Mouse (Mus musculus) heart, embryonic 16.5 days (tissue): ENCODE results near the gene Ifnb1. TPM values are rescaled to one million over a fixed set of nuclear protein-coding genes. Genes with fewer than 3 reads are reported as not detected.
A peak's percentile ranks its signal among the peaks of the same experiment; 100 is the strongest.

Experiments used
- ATAC-seq: fragments of 200-750 bp; cut with Nextera tagmentation; replicated peaks from 2 replicates; pipeline ENCODE4 v1.8.0; 2017; ENCODE audit warnings: moderate number of reproducible peaks; ENCODE audit not compliant: insufficient read depth, low FRiP score; ENCODE audit errors: extremely low read depth
- H3K27ac ChIP-seq: fragments of 300-500 bp; sonication (generic); 2 replicates; pipeline ENCODE4 v1.5.1; 2014; ENCODE audit warnings: mild to moderate bottlenecking, low read length, control low read depth, moderate library complexity
- H3K27me3 ChIP-seq: fragments of 300-500 bp; sonication (generic); 2 replicates; pipeline ENCODE4 v1.6.1; 2014; ENCODE audit warnings: low read length, mixed read lengths; ENCODE audit not compliant: control insufficient read depth, insufficient read depth
- H3K36me3 ChIP-seq: fragments of 300-500 bp; sonication (generic); 2 replicates; pipeline ENCODE4 v1.6.1; 2014; ENCODE audit not compliant: control insufficient read depth, insufficient read depth
- H3K4me1 ChIP-seq: fragments of 300-500 bp; sonication (generic); 2 replicates; pipeline ENCODE4 v1.6.1; 2014; ENCODE audit warnings: low read length, mixed read lengths; ENCODE audit not compliant: control insufficient read depth, insufficient read depth
- H3K4me2 ChIP-seq: fragments of 300-500 bp; sonication (generic); 2 replicates; pipeline ENCODE4 v1.6.1; 2014; ENCODE audit warnings: low read depth, mild to moderate bottlenecking, control low read depth, low read length
- H3K4me3 ChIP-seq: fragments of 300-500 bp; sonication (generic); 2 replicates; pipeline ENCODE4 v1.5.1; 2014; ENCODE audit warnings: mild to moderate bottlenecking, control low read depth, low read length
- H3K9ac ChIP-seq: fragments of 300-500 bp; sonication (generic); 2 replicates; pipeline ENCODE4 v1.6.1; 2014; ENCODE audit warnings: low read length, control low read depth
- H3K9me3 ChIP-seq: fragments of 300-500 bp; sonication (generic); replicated peaks from 2 replicates; pipeline ENCODE4 v1.6.1; 2016; ENCODE audit warnings: low read length; ENCODE audit not compliant: control insufficient read depth
- WGBS: fragments of 180-500 bp; shearing (Covaris S2); extraction: QIAGEN DNeasy Blood & Tissue Kit; methylation state at CpG from one replicate; pipeline ENCODE4 v1.1.7; 2014; 5-methylcytosine and 5-hydroxymethylcytosine counted together
- polyA plus RNA-seq: library from polyadenylated mRNA; unstranded; fragments of >200 nt; fragmentation: Nextera tagmentation; extraction: Ambion mirVana; gene quantifications from 2 replicates; pipeline ENCODE4 v1.2.1, GENCODE M21; 2015

Gene Ifnb1
- polyA plus RNA-seq, 1 experiment from 2014 or later: not detected

DNA sequence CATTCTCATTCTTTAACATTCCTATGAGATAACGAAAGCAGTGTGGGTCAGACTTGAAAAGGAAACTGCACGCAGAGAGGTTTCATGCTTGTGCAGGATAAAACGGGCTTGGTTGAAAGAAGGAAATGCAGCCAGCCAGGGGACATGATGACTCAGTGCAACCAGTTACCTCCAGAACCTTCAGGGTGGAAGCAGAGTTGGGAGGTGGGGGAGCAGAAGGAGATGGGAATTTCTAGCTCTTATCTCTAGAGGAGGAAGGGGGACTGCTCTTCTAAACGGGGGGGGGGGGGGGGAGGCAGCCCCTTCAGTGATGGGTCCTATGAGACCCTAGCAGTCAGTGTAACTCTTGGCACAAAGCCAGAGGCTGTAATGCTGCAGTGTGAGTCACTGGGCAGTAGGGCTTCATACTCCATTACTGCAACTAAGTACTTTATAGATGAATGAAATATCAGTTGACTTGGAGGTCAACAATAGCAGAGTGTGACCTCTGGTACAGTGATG is 6.8 kb downstream of the Ifnb1 start:
- peak overlapping the region; percentile 73 for H3K27ac ChIP-seq
- peaks cover 6% of the 10 kb centered on the region for H3K4me1 ChIP-seq
- no peaks in the 10 kb centered on the region for H3K27me3 ChIP-seq
- no peaks in the 10 kb centered on the region for H3K9me3 ChIP-seq
- peak overlapping the region; percentile 19; the same call in 1 of the 2 replicates for H3K4me3 ChIP-seq
- ATAC-seq: peak; percentile 82
- WGBS: under 1% methylated on average over 3 of the region's 4 CpGs
- no peak overlapping the region for H3K9ac ChIP-seq
- peak overlapping the region; percentile 58 for H3K4me2 ChIP-seq
- no peaks in the 10 kb centered on the region for H3K36me3 ChIP-seq

DNA sequence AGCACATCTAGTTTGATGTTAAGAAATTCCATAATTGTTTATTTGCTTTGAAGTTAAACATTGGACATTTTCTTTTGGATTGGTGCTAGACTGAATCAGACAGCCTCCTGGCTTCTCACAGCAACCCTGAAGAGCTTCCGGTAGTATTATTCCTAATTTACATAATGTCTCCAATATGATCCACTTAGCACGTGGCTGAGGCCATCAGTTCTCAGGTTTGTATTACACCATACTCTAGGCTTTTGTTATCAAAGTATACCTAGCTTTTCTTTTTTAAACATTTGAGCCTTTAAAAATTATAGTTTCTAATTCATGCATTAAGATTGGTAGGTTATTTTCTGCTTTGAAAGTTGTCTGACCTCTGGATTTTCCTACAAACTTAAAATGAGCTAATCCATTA is 7.3 kb downstream of the Ifnb1 start:
- Histone ChIP-seq H3K4me2 (peak overlapping the region; percentile 58), H3K9ac (no peak overlapping the region), H3K9me3 (no peaks in the 10 kb centered on the region), H3K4me1 (peaks cover 6% of the 10 kb centered on the region), H3K27ac (peak overlapping the region; percentile 73), H3K4me3 (peak overlapping the region; percentile 19; the same call in 1 of the 2 replicates), H3K36me3 (no peaks in the 10 kb centered on the region), H3K27me3 (no peaks in the 10 kb centered on the region)
- no peak for ATAC-seq
- WGBS: 29% methylated on average over 2 of the region's 2 CpGs

DNA sequence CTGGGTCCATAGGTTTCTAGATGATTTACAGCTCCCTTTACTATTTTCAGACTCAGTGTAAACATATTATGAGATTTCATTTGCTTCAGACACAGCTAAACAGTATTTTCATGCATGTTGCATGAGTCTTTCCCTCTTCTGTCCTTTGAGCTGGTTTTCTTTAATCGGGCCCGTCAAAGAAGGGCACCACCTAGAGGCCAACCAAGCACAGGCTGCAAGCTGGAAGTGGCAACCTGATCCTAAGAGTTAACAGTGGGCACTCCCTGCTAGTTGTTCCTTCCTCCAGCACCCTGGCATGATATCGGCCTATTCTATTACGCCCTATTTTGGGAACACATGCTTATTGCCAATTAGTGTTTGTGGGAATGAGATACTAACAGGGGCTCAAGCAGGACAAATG is 8.2 kb downstream of the Ifnb1 start:
- Histone ChIP-seq H3K27ac (no peak overlapping the region), H3K36me3 (no peaks in the 10 kb centered on the region), H3K27me3 (no peaks in the 10 kb centered on the region), H3K4me3 (no peak overlapping the region), H3K4me1 (peaks cover 6% of the 10 kb centered on the region), H3K9ac (no peak overlapping the region), H3K4me2 (no peak overlapping the region), H3K9me3 (no peaks in the 10 kb centered on the region)
- 30% methylated on average over 4 of the region's 4 CpGs for WGBS
- ATAC-seq: peak; percentile 35; the same call in 1 of the 2 replicates

DNA sequence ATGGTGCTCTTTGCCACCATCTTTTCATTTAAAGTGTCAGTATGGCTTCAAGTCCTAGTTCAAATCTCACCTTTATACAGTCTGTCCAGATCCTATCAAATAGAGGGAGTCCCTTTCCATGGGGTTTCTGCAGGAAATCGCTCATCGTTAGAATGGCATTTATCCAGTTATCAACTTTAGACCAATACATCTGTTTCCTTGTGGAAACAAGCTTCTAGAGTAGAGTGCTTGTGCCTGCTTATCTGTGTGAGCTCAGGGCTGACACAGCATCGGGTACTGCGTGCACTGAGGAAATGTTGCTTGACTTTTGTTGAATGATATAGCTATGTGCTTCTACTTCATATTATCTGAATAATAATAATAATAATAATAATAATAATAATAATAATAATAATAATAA is 8.8 kb downstream of the Ifnb1 start:
- Histone ChIP-seq H3K4me1 (peaks cover 6% of the 10 kb centered on the region), H3K36me3 (no peaks in the 10 kb centered on the region), H3K27ac (no peak overlapping the region), H3K9ac (no peak overlapping the region), H3K4me3 (no peak overlapping the region), H3K9me3 (no peaks in the 10 kb centered on the region), H3K4me2 (no peak overlapping the region), H3K27me3 (no peaks in the 10 kb centered on the region)
- WGBS: 75% methylated on average over 4 of the region's 4 CpGs
- ATAC-seq: no peak

DNA sequence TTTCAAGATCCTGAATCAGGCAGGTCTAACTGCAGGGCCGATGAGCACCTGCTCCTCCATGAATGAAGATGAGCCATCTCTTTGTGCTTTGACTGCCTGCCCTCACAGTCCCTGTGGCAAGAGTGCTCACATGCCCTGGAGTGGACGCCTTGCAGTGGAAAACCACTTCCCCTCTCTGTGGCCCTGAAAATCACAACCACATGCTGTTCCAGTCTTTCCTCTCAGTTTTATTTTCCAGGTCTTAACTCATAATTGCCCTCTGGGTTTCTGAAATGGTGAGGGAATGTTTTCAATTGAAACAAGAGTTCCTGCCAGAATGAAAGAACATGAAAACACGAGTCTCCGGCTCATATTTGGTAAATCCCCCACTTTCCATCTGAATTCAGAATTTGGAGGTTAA is 18.8 kb downstream of the Ifnb1 start:
- Histone ChIP-seq H3K4me1 (no peaks in the 10 kb centered on the region), H3K27ac (no peak overlapping the region), H3K4me3 (no peak overlapping the region), H3K9ac (no peak overlapping the region), H3K27me3 (no peaks in the 10 kb centered on the region), H3K36me3 (no peaks in the 10 kb centered on the region), H3K9me3 (no peaks in the 10 kb centered on the region), H3K4me2 (no peak overlapping the region)
- ATAC-seq: no peak
- WGBS: 74% methylated on average over 4 of the region's 4 CpGs

DNA sequence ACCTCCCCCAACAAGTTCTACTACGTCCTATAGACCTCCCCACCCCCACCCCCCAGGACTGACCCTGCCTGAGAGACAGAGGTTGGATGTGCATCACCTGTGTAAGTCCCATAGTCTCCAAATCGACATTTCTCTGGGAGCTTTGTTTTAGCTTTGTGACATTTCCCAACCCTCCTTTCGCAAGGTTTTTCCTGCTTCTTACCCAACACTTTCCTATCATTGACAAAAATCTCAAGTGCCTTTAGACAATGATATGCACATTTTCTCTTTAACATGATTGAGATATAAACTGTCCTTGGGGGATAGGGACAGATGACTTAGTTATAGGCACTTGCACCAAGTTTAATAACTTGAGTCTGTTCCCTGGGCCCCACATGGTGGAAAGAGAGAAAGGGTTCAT is 21.3 kb downstream of the Ifnb1 start:
- H3K9ac ChIP-seq: no peak overlapping the region
- no peaks in the 10 kb centered on the region for H3K4me1 ChIP-seq
- no peak overlapping the region for H3K27ac ChIP-seq
- H3K4me3 ChIP-seq: no peak overlapping the region
- no peaks in the 10 kb centered on the region for H3K27me3 ChIP-seq
- H3K4me2 ChIP-seq: no peak overlapping the region
- WGBS: 83% methylated on average over 3 of the region's 3 CpGs
- no peak for ATAC-seq
- H3K36me3 ChIP-seq: no peaks in the 10 kb centered on the region
- H3K9me3 ChIP-seq: no peaks in the 10 kb centered on the region

DNA sequence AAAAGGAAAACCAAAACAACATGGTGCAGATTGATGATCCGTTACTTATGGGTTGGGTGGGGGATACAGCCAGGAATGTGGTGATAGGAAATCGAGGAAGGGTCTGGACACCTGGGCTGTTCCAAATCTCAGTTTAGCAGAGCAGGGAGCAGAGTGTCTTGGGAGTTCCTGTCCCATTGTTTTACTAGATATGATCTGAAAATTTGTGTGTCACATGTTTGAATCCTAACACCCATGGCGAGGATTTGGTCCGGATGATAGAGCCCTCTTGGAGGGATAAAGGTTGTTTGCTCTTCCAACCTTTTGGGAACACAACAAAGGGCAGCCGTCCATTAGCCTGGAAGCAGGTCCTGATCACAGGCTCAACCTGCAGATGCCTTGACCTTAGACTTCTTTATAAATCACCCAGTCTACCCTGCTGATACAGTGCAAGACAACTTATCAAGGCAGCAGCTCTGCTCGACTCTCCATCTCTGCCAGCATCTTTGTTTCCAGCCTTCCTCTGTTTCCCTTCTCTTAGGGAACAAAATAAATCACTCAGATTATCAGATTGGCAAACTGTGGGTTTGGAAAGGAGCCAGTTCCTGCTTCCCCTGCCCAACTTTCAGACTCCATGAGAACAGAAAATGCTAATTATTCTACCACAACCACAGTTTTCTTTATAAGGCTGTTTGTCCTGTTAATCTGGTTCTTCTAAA is 26.1 kb downstream of the Ifnb1 start:
- no peaks in the 10 kb centered on the region for H3K4me1 ChIP-seq
- no peak for ATAC-seq
- no peak overlapping the region for H3K4me3 ChIP-seq
- 56% methylated on average over 6 of the region's 6 CpGs for WGBS
- no peaks in the 10 kb centered on the region for H3K27me3 ChIP-seq
- H3K27ac ChIP-seq: no peak overlapping the region
- H3K4me2 ChIP-seq: no peak overlapping the region
- H3K9ac ChIP-seq: no peak overlapping the region
- H3K36me3 ChIP-seq: no peaks in the 10 kb centered on the region
- H3K9me3 ChIP-seq: no peaks in the 10 kb centered on the region

DNA sequence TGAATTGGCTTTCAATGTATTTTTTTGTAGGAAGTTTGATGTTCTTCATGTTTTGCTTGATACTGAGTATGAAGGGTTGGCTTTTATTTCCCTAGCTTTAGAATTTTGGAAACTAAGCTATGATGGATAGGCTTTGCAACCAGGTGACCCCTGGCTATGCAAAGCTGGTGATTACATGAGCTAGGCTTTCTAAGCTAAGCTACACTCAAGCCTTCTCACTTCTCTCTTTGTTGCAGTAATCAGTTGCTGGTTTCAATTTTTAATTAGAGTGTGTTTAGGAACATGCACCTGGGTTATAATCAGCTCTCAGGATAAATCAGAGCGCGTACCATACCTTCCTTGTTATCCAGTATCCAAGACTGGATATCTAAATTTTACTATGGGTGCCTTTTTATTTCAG is 33.0 kb downstream of the Ifnb1 start:
- Histone ChIP-seq H3K4me2 (no peak overlapping the region), H3K27ac (no peak overlapping the region), H3K9ac (no peak overlapping the region), H3K27me3 (no peaks in the 10 kb centered on the region), H3K36me3 (no peaks in the 10 kb centered on the region), H3K4me1 (no peaks in the 10 kb centered on the region), H3K9me3 (no peaks in the 10 kb centered on the region), H3K4me3 (no peak overlapping the region)
- ATAC-seq: no peak
- WGBS: 97% methylated on average over 2 of the region's 2 CpGs

DNA sequence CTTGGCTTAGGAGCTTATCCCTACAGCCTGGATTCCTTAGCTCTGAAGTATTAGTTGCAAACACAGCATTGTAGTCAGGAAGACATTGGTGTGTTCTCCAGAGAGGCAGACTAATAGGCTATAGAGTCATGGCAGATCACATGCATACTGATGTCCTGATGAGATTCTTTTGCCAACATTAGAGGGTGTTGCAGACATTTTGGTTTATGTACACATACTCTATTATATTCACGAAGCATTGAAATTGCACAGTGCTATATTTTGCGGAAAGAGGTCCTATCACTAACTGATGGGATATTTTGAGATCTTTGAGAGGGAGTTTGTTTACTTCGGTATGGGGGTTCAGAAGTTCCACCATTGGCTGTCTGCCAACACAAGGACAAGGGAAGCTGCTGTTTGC is 34.5 kb downstream of the Ifnb1 start:
- no peaks in the 10 kb centered on the region for H3K4me1 ChIP-seq
- H3K27me3 ChIP-seq: no peaks in the 10 kb centered on the region
- no peak overlapping the region for H3K27ac ChIP-seq
- H3K36me3 ChIP-seq: no peaks in the 10 kb centered on the region
- ATAC-seq: no peak
- no peak overlapping the region for H3K4me2 ChIP-seq
- H3K4me3 ChIP-seq: no peak overlapping the region
- WGBS: 65% methylated on average over 3 of the region's 3 CpGs
- H3K9ac ChIP-seq: no peak overlapping the region
- no peaks in the 10 kb centered on the region for H3K9me3 ChIP-seq
